Mouse (Mus musculus) liver, postnatal 0 days (tissue): ENCODE data around the gene Gdf7. TPM values are rescaled to one million over a fixed set of nuclear protein-coding genes. Genes with fewer than 3 reads are reported as not detected.

Experiments
- ATAC-seq: fragments of 200-750 bp; cut with Nextera tagmentation; 2 replicates; pipeline ENCODE4 v1.8.0; 2017; ENCODE audit warnings: mild to moderate bottlenecking, moderate library complexity
- DNase-seq: peaks from one replicate; pipeline ENCODE4 v3.0.0-alpha.2; 2016
- H3K27ac ChIP-seq: fragments of 300-500 bp; sonication (generic); 2 replicates; pipeline ENCODE4 v1.5.1; 2014; ENCODE audit warnings: antibody characterized with exemption, moderate library complexity, mild to moderate bottlenecking, low read depth
- H3K27me3 ChIP-seq: fragments of 300-500 bp; sonication (generic); 2 replicates; pipeline ENCODE4 v1.6.1; 2014; ENCODE audit warnings: low read length, control low read depth, mixed read lengths; ENCODE audit not compliant: insufficient read depth
- H3K36me3 ChIP-seq: fragments of 300-500 bp; sonication (generic); replicated peaks from 2 replicates; pipeline ENCODE4 v1.6.1; 2014; ENCODE audit warnings: mild to moderate bottlenecking, control low read depth, low read length, moderate library complexity, mixed read lengths; ENCODE audit not compliant: insufficient read depth
- H3K4me1 ChIP-seq: fragments of 300-500 bp; sonication (generic); 2 replicates; pipeline ENCODE4 v1.6.1; 2014; ENCODE audit warnings: antibody characterized with exemption, mild to moderate bottlenecking, control low read depth; ENCODE audit not compliant: insufficient read depth
- H3K4me2 ChIP-seq: fragments of 300-500 bp; sonication (generic); 2 replicates; pipeline ENCODE4 v1.6.1; 2014; ENCODE audit warnings: low read depth, mild to moderate bottlenecking, low read length, moderate library complexity, mixed read lengths
- H3K4me3 ChIP-seq: fragments of 300-500 bp; sonication (generic); 2 replicates; pipeline ENCODE4 v1.5.1; 2014; ENCODE audit warnings: low read depth, low read length
- H3K9ac ChIP-seq: fragments of 300-500 bp; sonication (generic); replicated peaks from 2 replicates; pipeline ENCODE4 v1.6.1; 2014; ENCODE audit warnings: mild to moderate bottlenecking, moderate library complexity
- H3K9me3 ChIP-seq: fragments of 300-500 bp; sonication (generic); 2 replicates; pipeline ENCODE4 v1.6.1; 2016; ENCODE audit warnings: mild to moderate bottlenecking, control low read depth, low read length, mixed read lengths
- CTCF ChIP-seq: sonication (generic); IDR thresholded peaks from 2 replicates; pipeline ENCODE4 v1.5.1; 2016; ENCODE audit warnings: antibody characterized with exemption, low read depth
- EP300 ChIP-seq: IDR thresholded peaks from 2 replicates; pipeline ENCODE4 v1.6.1; 2016; ENCODE audit warnings: antibody characterized with exemption, low read depth, mild to moderate bottlenecking
- WGBS: fragments of 180-500 bp; shearing (Covaris S2); extraction: QIAGEN DNeasy Blood & Tissue Kit; methylation state at CpG from one replicate; pipeline ENCODE4 v1.1.7; 2014; ENCODE audit not compliant: insufficient replicate concordance; 5-methylcytosine and 5-hydroxymethylcytosine counted together
- polyA plus RNA-seq: library from polyadenylated mRNA; unstranded; fragments of >200 nt; fragmentation: Nextera tagmentation; extraction: Ambion mirVana; gene quantifications from 2 replicates; pipeline ENCODE4 v1.2.1, GENCODE M21; 2015

The Gdf7 gene
- polyA plus RNA-seq, 1 experiment from 2014 or later = not detected

- ATAC-seq (peak; percentile 91), DNase-seq (peak; percentile 93)
- peak within 1 kb of the TSS; percentile 94 for H3K4me2 ChIP-seq
- WGBS = 1% methylated on average over 32 of the region's 38 CpGs
- TF ChIP-seq CTCF (peak; percentile 96), EP300 (no peak)
- H3K9ac ChIP-seq = peak within 1 kb of the TSS; percentile 70
- H3K4me3 ChIP-seq = peak within 1 kb of the TSS; percentile 71
- H3K27me3 ChIP-seq = peaks cover 10% of the 10 kb centered on the region
- H3K9me3 ChIP-seq = no peaks in the 10 kb centered on the region
- peak within 1 kb of the TSS; percentile 22; the same call in 1 of the 2 replicates for H3K27ac ChIP-seq
- H3K36me3 ChIP-seq = peaks cover 5% of the 10 kb centered on the region; the same call in 1 of the 2 replicates
- 0 out of 2 replicates have a peak, but pooled peaks cover 2% of the 10 kb centered on the region for H3K4me1 ChIP-seq
These were observed 11.6 kb upstream of the Gdf7 start, which contains the start of gene Hs1bp3 for GRCm38 (mm10) chr12:8313270-8313771. Gene Hs1bp3 (plus strand): TSS chr12:8313432.

DNA sequence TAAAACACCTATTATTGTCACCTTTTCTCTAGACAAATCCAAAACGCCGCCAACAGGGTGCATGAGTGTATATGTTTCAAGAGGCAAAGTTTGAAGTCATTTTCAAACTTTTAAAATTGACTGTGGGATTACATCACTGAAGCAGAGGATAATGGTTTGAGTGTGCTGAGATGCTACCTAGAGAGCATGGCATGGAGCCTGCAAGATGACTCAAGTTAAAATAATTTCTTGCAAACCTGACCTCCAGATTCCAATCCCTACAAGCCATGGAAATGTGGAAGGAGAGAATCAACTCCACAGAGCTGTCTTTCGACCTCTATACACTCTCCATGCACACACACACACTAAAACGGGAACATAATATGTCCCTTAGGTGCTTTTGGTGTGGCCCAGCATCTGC lies 10.5 kb upstream of the Gdf7 start:
- TF ChIP-seq EP300 (no peak), CTCF (no peak)
- H3K4me3 ChIP-seq = no peak overlapping the region
- DNase-seq = no peak
- no peak for ATAC-seq
- WGBS = 75% methylated on average over 4 of the region's 4 CpGs
- H3K27ac ChIP-seq = no peak overlapping the region
- H3K27me3 ChIP-seq = peaks cover 10% of the 10 kb centered on the region
- 0 out of 2 replicates have a peak, but pooled peaks cover 2% of the 10 kb centered on the region for H3K4me1 ChIP-seq
- no peaks in the 10 kb centered on the region for H3K36me3 ChIP-seq
- no peak overlapping the region for H3K9ac ChIP-seq
- no peaks in the 10 kb centered on the region for H3K9me3 ChIP-seq
- H3K4me2 ChIP-seq = no peak overlapping the region

DNA sequence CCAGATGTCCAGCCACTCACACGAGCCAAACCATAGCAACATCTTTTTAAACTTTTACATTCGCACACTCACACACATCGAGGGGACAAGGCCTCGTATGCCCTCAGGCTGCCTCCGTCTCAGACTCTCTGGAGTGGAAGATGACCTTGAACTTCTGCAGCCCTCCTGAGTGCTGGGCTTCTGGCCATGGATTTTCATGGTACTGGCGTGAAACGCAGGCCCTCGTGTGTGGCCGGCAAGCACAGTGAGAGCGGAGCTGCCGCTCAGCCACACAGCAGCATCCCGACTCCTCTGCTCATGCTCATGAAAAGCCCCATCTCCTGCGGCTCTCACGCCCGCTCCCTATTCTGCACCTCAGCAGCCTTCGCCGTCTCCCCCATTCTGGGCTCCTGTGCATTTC lies 9.2 kb upstream of the Gdf7 start:
- Histone ChIP-seq H3K4me2 (no peak overlapping the region), H3K4me1 (0 out of 2 replicates have a peak, but pooled peaks cover 2% of the 10 kb centered on the region), H3K27me3 (peaks cover 15% of the 10 kb centered on the region), H3K9me3 (no peaks in the 10 kb centered on the region), H3K36me3 (no peaks in the 10 kb centered on the region), H3K9ac (no peak overlapping the region), H3K27ac (no peak overlapping the region), H3K4me3 (no peak overlapping the region)
- no peak for TF ChIP-seq CTCF
- TF ChIP-seq EP300 = no peak
- no peak for ATAC-seq
- DNase-seq = no peak
- WGBS = 65% methylated on average over 17 of the region's 17 CpGs

- Histone ChIP-seq H3K27ac (no peak overlapping the region), H3K27me3 (peaks cover 49% of the 10 kb centered on the region), H3K9ac (no peak overlapping the region), H3K4me2 (no peak overlapping the region), H3K4me3 (no peak overlapping the region), H3K36me3 (no peaks in the 10 kb centered on the region), H3K9me3 (no peaks in the 10 kb centered on the region), H3K4me1 (no peaks in the 10 kb centered on the region; the same call in 1 of the 2 replicates)
- no peak for DNase-seq
- no peak for TF ChIP-seq EP300
- TF ChIP-seq CTCF = no peak
- peak; percentile 69 for ATAC-seq
- WGBS = 44% methylated on average over 1 of the region's 1 CpGs
These were observed 5.2 kb upstream of the Gdf7 start for GRCm38 (mm10) chr12:8306910-8307309.

GRCm38 (mm10) chr12:8306432-8306831 lies 4.7 kb upstream of the Gdf7 start:
- peaks cover 52% of the 10 kb centered on the region for H3K27me3 ChIP-seq
- ATAC-seq = peak; percentile 60

DNA sequence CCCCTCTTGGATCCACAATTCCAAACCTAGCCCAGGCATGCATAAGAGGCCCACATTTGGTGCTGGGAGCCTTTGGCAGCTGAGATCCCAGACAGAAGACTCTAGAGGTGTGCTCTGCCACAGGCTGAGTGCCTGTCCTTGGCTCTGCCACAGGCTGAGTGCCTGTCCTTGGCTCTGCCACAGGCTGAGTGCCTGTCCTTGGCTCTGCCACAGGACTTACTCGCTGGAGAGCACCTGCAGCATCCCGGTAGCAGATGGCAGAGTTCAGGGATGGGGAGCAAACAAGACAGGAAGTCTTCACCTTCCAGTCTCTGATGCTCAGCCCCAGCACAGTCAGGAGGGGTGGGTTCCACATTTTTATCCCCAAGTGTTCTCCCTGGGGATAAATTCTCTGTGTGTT lies 3.5 kb upstream of the Gdf7 start:
- WGBS = 28% methylated on average over 2 of the region's 2 CpGs
- H3K4me1 ChIP-seq = peaks cover 6% of the 10 kb centered on the region
- no peak overlapping the region for H3K27ac ChIP-seq
- no peaks in the 10 kb centered on the region for H3K9me3 ChIP-seq
- no peak overlapping the region for H3K4me2 ChIP-seq
- ATAC-seq (no peak), DNase-seq (no peak)
- H3K36me3 ChIP-seq = no peaks in the 10 kb centered on the region
- H3K9ac ChIP-seq = no peak overlapping the region
- TF ChIP-seq CTCF = no peak
- no peak for TF ChIP-seq EP300
- H3K4me3 ChIP-seq = no peak overlapping the region
- peaks cover 58% of the 10 kb centered on the region for H3K27me3 ChIP-seq

More at GRCm38 (mm10) chr12:8306432-8306831, 4.7 kb upstream of the Gdf7 start:
- no peak overlapping the region for H3K9ac ChIP-seq
- WGBS = 10% methylated on average over 5 of the region's 5 CpGs
- TF ChIP-seq EP300 = no peak
- TF ChIP-seq CTCF = peak; percentile 95
- H3K4me2 ChIP-seq = no peak overlapping the region
- no peaks in the 10 kb centered on the region for H3K36me3 ChIP-seq
- peak; percentile 70 for DNase-seq
- H3K4me1 ChIP-seq = peaks cover 4% of the 10 kb centered on the region
- H3K27ac ChIP-seq = no peak overlapping the region
- H3K4me3 ChIP-seq = no peak overlapping the region
- H3K9me3 ChIP-seq = no peaks in the 10 kb centered on the region
